Mouse (Mus musculus) liver, embryonic 14 days (tissue): ENCODE results near the gene Fez1. TPM values are rescaled to one million over a fixed set of nuclear protein-coding genes. Genes with fewer than 3 reads are reported as not detected.

Experiments used
- polyA plus RNA-seq: library from polyadenylated mRNA; depleted of rRNA; stranded (reverse); fragments of >200 nt; gene quantifications from 2 replicates; pipeline ENCODE4 v1.2.3, GENCODE M21; 2012; rRNA removed

Fez1 gene
- 0.05 and 0.20 TPM in 2 replicates for polyA plus RNA-seq

DNA sequence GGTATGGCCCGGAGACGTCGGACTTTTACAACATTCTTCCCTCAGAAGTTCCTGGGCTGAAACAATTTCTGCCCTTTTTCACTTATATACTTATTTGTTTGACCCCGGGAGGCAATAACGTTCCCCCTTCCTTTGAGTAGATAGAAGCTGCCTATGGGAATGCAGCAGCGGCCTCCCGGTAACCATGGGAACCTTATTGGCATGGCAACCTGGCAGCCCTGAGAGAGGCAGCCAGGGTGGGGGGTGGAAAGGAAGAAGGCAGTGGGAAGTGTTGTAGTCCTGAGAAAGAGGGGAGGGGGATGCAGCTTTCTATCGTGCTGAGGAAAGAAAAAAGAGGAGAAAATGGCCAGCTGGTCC is at the start of gene Fez1:
Gene Fez1 (plus strand): TSS at position 221 of the 357 bp plus-strand sequence.

DNA sequence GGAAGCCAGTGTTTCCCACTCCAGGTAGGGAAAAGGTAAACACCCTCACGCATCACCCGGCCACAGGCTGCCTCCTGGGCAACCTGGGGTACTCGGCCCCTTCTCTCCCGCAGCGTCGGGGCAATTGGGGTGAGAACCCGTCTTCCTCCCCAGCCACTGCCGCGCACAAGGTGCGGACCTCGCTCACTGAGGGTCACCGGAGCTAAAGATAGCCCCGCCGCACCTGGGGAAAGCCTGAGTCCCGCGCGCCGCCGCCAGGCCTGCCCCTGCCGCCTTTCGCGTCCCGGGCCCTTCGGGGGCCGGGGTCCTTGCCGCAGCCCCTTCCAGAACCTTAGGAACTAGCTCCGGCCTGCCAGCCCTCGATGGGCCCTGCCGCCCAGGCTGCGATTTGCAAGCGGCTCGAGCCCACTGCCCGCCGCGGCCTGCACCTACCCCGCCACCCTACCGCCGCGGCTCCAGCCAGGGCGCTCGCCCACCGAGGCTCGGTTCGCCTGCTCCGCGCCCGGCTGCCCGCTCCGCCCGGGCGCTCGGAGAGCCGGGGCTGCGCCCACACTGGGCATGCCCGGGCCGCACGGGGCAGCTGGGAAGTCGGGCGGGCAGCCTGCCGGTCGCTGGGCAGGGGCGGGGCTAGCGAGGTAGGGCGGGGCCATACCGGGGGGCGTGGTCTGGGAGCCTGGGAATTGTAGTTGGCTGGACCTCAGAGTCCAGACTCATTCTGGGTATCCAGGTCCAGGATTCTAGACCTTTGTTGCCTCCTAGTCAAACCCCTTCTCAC is 24.7 kb upstream of the Fez1 start, which contains the start of gene Ei24:
Gene Ei24 (minus strand): TSS at position 613 of the 775 bp plus-strand sequence.

Other genes with a start within 250 kb of the Fez1 start
- gene Gm17689, start 239.2 kb upstream of the Fez1 start, polyA plus RNA-seq, result not detected in 2 replicates
- gene A630095E13Rik, start 178.5 kb upstream of the Fez1 start, polyA plus RNA-seq, result not detected in 2 replicates
- gene Acrv1, start 128.6 kb upstream of the Fez1 start, polyA plus RNA-seq, result not detected in 2 replicates
- gene Chek1, start 94.8 kb upstream of the Fez1 start, polyA plus RNA-seq, result 10.7 and 11.7 TPM in 2 replicates
- 73.9 and 95.7 TPM in 2 replicates for gene Stt3a, start 54.2 kb upstream of the Fez1 start, polyA plus RNA-seq
- gene Ei24, start 24.5 kb upstream of the Fez1 start, polyA plus RNA-seq, result 17.0 and 20.7 TPM in 2 replicates